Mouse (Mus musculus): ENCODE data around the gene Map10.

- TF ChIP-seq CTCF (IDR thresholded peaks at IDR 0.05; ENCODE audit: low read depth, low read length), result no peak
- TF ChIP-seq EP300 (IDR thresholded peaks at IDR 0.05; ENCODE audit: insufficient read depth, low read depth, low read length), result no peak
- TF ChIP-seq POLR2A (IDR thresholded peaks at IDR 0.05; ENCODE audit: insufficient read depth, low read length), result no peak
Observed at GRCm38 (mm10) chr8:125692447-125692846, 22.8 kb downstream of the Map10 start.

All from ES-Bruce4 (cell line).